Mouse (Mus musculus) heart, embryonic 10.5 days (tissue): ENCODE measurements around the gene A930002H24Rik. TPM values are rescaled to one million over a fixed set of nuclear protein-coding genes. Genes with fewer than 3 reads are reported as not detected.

ENCODE experiments used
- DNase-seq: peaks from one replicate; pipeline ENCODE4 v3.0.0-alpha.2; 2017; ENCODE audit warnings: low spot score
- H3K27ac ChIP-seq: fragments of 300-500 bp; sonication (generic); 2 replicates; pipeline ENCODE4 v1.5.1; 2016; ENCODE audit warnings: mild to moderate bottlenecking
- H3K27me3 ChIP-seq: fragments of 300-500 bp; sonication (generic); 2 replicates; pipeline ENCODE4 v1.6.1; 2016; ENCODE audit warnings: mild to moderate bottlenecking; ENCODE audit not compliant: poor library complexity, insufficient read depth, severe bottlenecking
- H3K36me3 ChIP-seq: fragments of 300-500 bp; sonication (generic); 2 replicates; pipeline ENCODE4 v1.6.1; 2016; ENCODE audit warnings: mild to moderate bottlenecking, moderate library complexity
- H3K4me1 ChIP-seq: fragments of 300-500 bp; sonication (generic); 2 replicates; pipeline ENCODE4 v1.6.1; 2016; ENCODE audit warnings: mild to moderate bottlenecking
- H3K4me3 ChIP-seq: fragments of 300-500 bp; sonication (generic); 2 replicates; pipeline ENCODE4 v1.5.1; 2016; ENCODE audit warnings: mild to moderate bottlenecking, moderate library complexity
- H3K9me3 ChIP-seq: fragments of 300-500 bp; sonication (generic); 2 replicates; pipeline ENCODE4 v1.6.1; 2016; ENCODE audit warnings: mild to moderate bottlenecking, moderate library complexity
- WGBS: fragments of 180-500 bp; shearing (Covaris S2); methylation state at CpG from one replicate; pipeline ENCODE4 v1.1.7; 2016; 5-methylcytosine and 5-hydroxymethylcytosine counted together
- polyA plus RNA-seq: library from polyadenylated mRNA; unstranded; fragments of >200 nt; fragmentation: Nextera tagmentation; extraction: Ambion mirVana; gene quantifications from 2 replicates; pipeline ENCODE4 v1.2.1, GENCODE M21; 2016

Gene A930002H24Rik
- polyA plus RNA-seq = 2.7 TPM in 2 replicates

DNA sequence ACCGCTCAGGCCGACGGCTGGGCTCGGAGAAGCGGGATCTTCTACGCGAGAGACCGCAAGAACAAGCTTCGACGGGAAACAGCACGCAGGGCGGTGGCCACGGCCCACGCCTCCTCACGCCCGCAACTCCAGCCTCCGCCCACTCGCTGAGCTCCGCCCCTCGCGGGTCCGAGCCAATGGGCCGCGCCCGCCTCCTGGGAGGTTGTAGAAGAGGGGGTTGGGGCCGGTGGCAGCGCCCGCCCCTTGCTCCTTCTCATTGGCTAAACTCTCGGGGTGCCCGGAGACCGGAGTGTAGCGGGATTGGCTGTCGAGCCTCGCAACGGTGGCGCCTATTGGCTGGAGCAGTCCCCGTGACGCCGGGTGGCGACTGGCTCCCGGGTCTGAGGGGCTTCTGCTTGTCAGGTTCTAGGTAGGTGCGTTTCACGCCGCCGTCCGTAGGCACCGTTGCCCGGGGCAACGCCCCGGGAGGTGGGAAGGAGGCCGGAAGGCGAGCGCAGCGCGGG, at the start of gene A930002H24Rik:
TSS of gene A930002H24Rik (minus strand) at position 145 of the 503 bp plus-strand sequence.
- WGBS = 0% methylated on average over 54 of the region's 55 CpGs
- Histone ChIP-seq H3K9me3 (no peaks in the 10 kb centered on the region), H3K4me3 (peak within 1 kb of the TSS; percentile 97), H3K36me3 (no peaks in the 10 kb centered on the region), H3K27ac (peak within 1 kb of the TSS; percentile 95), H3K4me1 (peaks cover 24% of the 10 kb centered on the region), H3K27me3 (no peaks in the 10 kb centered on the region)
- peak; percentile 100 for DNase-seq

DNA sequence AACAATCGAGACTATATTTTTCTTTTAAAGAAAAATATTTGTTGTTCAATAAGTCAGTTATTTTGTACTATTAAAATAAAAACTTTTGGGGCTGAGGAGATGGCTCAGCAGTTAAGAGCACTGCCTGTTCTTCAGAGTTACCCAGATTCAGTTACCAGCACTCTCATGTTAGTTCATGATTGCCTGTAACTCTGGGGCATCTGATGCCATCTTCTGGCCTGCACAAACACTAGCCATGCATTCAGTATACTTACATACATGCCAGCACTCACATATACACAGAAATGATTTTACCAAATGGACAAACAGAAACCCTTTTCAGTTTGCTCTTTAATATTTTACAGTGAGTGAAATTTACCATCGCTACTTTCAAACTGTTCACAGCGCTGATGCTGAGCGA, 45.7 kb upstream of the A930002H24Rik start:
- no peak overlapping the region for H3K27ac ChIP-seq
- 90% methylated on average over 4 of the region's 4 CpGs for WGBS
- DNase-seq = no peak

DNA sequence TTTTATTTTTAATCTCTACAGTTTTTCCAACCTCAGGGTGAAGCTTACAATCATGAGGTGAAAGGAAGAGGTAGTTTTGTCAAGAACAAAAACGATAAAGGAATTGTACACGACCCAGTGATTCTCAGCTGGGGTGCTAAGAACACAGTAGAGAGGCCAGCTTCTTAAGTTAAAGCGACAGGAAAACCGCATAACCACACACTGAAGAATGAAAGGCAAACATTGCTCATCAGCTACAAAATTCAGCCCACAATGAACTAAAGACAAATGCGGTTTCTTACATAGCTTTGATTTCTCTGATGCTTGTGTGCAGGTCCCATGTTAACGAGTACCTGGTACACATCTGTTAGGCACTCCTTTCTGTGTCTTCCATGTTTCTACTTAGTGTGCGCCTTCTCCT, 33.5 kb upstream of the A930002H24Rik start:
- DNase-seq = no peak
- Histone ChIP-seq H3K36me3 (0 out of 2 replicates have a peak, but pooled peaks cover 3% of the 10 kb centered on the region), H3K9me3 (no peaks in the 10 kb centered on the region), H3K27ac (no peak overlapping the region), H3K27me3 (no peaks in the 10 kb centered on the region), H3K4me1 (peaks cover 4% of the 10 kb centered on the region; the same call in 1 of the 2 replicates), H3K4me3 (no peak overlapping the region)
- WGBS = 87% methylated on average over 7 of the region's 7 CpGs

More for the DNA sequence above, 45.7 kb upstream of the A930002H24Rik start:
- Histone ChIP-seq H3K4me3 (no peak overlapping the region), H3K4me1 (no peaks in the 10 kb centered on the region), H3K36me3 (peaks cover 13% of the 10 kb centered on the region; the same call in 1 of the 2 replicates), H3K9me3 (no peaks in the 10 kb centered on the region), H3K27me3 (no peaks in the 10 kb centered on the region)

DNA sequence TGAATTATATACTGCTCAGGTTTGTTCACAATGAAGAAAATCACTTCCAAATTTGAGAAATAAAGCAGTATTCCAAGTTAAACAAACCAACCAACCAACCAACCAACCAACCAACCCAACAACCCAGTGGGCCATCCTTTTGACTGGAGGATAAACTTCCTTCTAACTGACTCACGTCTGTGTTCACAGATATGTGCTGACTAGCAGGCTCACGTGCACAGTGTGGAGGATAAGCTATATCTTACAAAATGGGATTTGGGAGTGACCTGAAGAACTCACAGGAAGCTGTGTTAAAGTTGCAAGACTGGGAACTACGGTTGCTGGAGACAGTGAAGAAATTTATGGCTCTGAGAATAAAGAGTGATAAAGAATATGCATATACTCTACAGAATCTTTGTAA, 32.2 kb upstream of the A930002H24Rik start:
- H3K9me3 ChIP-seq = no peaks in the 10 kb centered on the region
- no peak overlapping the region for H3K27ac ChIP-seq
- peaks cover 4% of the 10 kb centered on the region; the same call in 1 of the 2 replicates for H3K4me1 ChIP-seq
- WGBS = 55% methylated on average over 3 of the region's 3 CpGs
- no peaks in the 10 kb centered on the region for H3K27me3 ChIP-seq
- H3K36me3 ChIP-seq = 0 out of 2 replicates have a peak, but pooled peaks cover 3% of the 10 kb centered on the region
- no peak for DNase-seq
- H3K4me3 ChIP-seq = no peak overlapping the region

DNA sequence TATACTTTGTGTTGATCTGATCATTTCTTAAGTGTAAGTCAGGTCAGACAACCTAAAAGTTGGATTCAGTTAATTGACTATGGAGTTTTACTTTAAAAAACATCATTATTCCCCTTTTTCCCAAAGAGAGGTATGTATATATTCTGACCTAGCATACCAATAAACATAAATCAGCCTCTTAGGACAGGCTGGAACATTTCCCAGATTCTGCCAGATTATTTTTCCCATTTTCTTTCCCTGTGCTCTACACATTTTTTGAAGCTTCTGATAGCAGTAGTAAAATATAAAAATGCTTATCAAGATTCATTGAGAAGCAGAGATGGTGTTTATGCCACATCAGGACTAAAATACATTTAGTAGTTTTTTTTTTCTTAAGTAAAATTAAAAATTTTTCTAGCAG, 27.0 kb upstream of the A930002H24Rik start:
- H3K9me3 ChIP-seq = no peaks in the 10 kb centered on the region
- H3K4me1 ChIP-seq = no peaks in the 10 kb centered on the region
- H3K27ac ChIP-seq = no peak overlapping the region
- no peak overlapping the region for H3K4me3 ChIP-seq
- no peaks in the 10 kb centered on the region for H3K36me3 ChIP-seq
- no peak for DNase-seq
- H3K27me3 ChIP-seq = no peaks in the 10 kb centered on the region

DNA sequence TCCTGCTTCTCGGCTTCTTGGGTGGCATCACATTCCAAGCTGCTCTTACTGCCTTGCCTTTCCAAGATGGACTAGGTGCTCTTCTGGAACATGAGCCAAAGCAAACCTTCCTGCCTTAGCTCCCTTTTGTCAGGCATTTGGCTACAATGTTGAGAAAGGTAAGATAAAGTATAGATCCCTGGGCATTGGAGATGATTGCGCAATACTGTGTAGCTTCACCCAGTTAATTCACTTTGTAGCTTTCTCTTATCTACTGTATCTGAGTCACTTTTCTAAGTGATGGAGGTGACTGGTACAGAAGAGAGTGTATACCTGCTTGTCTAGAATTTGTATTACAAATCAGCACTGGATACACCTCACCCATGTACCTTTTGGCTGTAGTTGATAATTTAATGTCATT, 23.4 kb upstream of the A930002H24Rik start:
- no peaks in the 10 kb centered on the region for H3K36me3 ChIP-seq

DNA sequence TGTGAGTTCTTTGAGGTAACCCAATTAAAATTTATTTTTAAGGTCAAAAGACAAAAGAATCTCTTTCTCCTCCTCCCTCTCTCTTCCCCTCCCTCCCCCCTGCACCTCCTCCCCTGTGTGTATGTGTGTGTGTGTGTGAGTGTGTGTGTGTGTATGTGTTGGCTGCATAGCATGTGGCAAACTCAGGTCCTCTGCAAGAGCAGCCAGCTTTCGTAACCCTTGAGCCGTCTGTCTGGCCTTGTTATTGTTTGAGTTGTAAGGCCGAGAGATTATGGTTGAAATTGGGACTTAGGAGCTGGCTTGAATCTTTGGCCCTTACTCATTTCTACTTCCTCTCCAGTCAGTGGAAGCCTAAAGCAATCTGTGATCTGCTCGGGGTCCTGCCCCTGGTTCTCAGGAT, 16.4 kb upstream of the A930002H24Rik start:
- 78% methylated on average over 4 of the region's 4 CpGs for WGBS
- Histone ChIP-seq H3K36me3 (no peaks in the 10 kb centered on the region), H3K4me3 (no peak overlapping the region), H3K27me3 (no peaks in the 10 kb centered on the region), H3K9me3 (no peaks in the 10 kb centered on the region), H3K27ac (no peak overlapping the region), H3K4me1 (no peaks in the 10 kb centered on the region)
- DNase-seq = no peak

More for the DNA sequence above, 23.4 kb upstream of the A930002H24Rik start:
- DNase-seq = no peak
- Histone ChIP-seq H3K4me3 (no peak overlapping the region), H3K4me1 (no peaks in the 10 kb centered on the region), H3K27me3 (no peaks in the 10 kb centered on the region), H3K9me3 (no peaks in the 10 kb centered on the region), H3K27ac (no peak overlapping the region)
- WGBS = 94% methylated on average over 2 of the region's 2 CpGs

DNA sequence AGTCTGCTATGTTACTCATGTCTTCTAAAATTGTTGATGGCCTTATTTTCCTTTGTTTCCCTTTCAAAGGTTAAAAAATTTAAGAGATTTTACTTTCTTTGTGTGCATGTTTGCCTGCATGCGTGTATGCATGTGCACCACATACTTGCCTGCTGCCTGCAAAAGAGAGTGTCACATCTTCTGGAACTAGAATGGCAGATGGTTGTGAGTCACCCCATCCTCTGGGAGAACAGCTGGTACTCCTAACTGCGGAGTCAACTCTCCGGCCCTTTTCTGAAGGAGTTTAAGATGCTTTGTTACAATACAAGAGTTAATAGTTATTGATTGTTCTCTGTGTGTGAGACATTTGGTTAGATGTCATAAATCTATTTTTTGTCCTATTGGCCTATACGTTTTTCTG, 15.3 kb upstream of the A930002H24Rik start:
- Histone ChIP-seq H3K27ac (no peak overlapping the region), H3K4me3 (no peak overlapping the region), H3K36me3 (no peaks in the 10 kb centered on the region), H3K4me1 (no peaks in the 10 kb centered on the region), H3K27me3 (no peaks in the 10 kb centered on the region), H3K9me3 (no peaks in the 10 kb centered on the region)
- DNase-seq = no peak
- 87% methylated on average over 4 of the region's 4 CpGs for whole genome bisulfite sequencing

DNA sequence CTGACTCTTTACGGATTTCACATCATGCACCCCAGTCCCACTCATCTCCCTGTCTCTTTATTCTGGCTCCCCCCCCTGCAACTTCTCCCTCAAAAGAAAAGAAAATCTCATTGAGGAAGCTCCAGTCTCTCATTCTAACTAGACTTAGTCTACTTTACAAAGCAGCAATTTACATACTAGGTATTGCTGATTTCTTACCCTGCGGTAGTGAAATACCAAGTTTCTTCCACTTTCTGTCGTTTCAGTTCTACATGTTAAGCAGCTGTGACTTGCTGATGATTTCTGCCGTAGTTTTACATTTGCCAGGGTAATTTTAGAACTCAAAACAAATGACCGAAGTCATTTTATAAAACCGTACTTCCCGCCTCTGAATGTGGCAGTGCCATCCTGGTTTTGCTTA, 8.2 kb upstream of the A930002H24Rik start:
- H3K4me3 ChIP-seq = no peak overlapping the region
- no peak overlapping the region for H3K27ac ChIP-seq
- no peaks in the 10 kb centered on the region; the same call in 1 of the 2 replicates for H3K36me3 ChIP-seq
- no peaks in the 10 kb centered on the region for H3K4me1 ChIP-seq
- no peaks in the 10 kb centered on the region for H3K9me3 ChIP-seq
- no peaks in the 10 kb centered on the region for H3K27me3 ChIP-seq
- DNase-seq = no peak
- 95% methylated on average over 7 of the region's 7 CpGs for WGBS

DNA sequence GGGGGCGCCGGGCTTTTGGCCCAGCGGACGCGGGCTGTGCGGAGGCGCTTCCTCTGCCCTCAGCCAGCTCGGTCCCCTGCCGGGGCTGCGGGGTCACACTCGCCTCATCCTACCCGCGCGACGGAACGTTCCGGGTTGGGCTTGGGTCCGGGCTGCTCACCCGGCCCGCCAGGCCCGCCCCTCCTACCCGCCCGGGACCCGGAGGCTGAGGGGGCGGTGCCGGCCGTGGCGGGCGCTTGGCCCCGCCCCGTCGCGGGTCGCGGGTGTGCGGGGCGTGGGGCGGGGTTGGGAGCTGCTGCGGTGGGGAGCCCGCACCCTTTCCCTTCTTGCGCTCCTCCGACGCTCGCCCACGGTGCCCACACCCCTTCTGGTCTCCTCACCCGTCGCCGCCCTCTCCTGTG, 580 bp upstream of the A930002H24Rik start:
- peak; percentile 77 for DNase-seq
- Histone ChIP-seq H3K4me1 (peaks cover 24% of the 10 kb centered on the region), H3K36me3 (no peaks in the 10 kb centered on the region), H3K27ac (peak overlapping the region; percentile 95), H3K4me3 (peak overlapping the region; percentile 97), H3K27me3 (no peaks in the 10 kb centered on the region), H3K9me3 (no peaks in the 10 kb centered on the region)
- 0% methylated on average over 37 of the region's 48 CpGs for WGBS

DNA sequence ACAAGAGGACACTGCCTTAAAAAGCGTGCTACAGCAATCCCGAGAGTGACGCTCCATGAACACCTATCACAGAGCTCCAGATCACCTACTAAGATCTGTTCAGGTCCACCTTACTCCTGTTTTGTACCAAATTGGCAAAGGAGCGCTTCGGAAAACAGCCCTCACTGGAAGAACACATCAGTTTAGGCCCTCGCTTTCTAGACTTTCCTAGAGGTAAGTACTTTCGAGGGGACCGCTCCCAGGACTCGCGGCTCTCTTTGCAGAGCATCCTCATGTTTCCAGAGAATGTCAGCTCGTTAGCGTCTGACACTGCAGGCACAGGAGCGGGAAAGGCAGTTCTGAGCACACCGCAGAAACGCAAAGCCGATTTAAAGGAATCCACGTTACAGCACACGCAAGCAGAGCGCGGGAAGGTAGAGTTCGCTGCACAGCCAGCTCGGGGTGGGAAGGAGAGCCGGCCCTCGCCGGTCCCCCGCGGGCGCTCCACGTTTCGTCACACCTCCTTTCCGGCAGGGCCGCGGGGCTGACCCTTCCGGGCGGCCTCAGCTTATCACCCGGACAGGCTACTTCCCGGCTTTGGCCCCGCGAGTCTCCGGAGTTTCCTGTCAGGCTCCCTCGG, 470 bp downstream of the A930002H24Rik start, which contains the start of gene Fer:
TSS of gene Fer (plus strand) at position 51 of the 619 bp plus-strand sequence.
- H3K27me3 ChIP-seq = no peaks in the 10 kb centered on the region
- no peaks in the 10 kb centered on the region for H3K36me3 ChIP-seq
- peak within 1 kb of the TSS; percentile 95 for H3K27ac ChIP-seq
- no peaks in the 10 kb centered on the region for H3K9me3 ChIP-seq
- no peak for DNase-seq
- peaks cover 24% of the 10 kb centered on the region for H3K4me1 ChIP-seq
- H3K4me3 ChIP-seq = peak within 1 kb of the TSS; percentile 97
- under 1% methylated on average over 41 of the region's 41 CpGs for WGBS

DNA sequence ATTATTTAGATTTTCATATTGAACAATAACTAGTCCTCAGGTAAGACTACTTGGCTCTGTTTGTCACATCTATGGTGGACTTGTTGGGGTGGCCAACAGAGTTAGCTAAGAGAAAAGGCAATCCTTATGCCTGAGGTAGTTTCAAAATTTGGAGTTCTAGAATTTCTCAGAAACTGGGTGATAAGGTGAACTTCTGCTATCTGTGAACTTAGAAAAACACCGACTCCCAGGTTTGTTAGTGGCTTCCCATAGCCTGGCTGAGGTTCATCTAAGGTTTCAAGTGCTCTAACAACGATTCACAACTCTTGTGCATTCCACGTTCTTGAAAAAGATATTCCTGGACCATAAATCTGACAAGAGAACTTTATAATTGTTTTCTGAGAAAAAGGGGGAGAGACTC, 1.2 kb downstream of the A930002H24Rik start:
- Histone ChIP-seq H3K27me3 (no peaks in the 10 kb centered on the region), H3K27ac (no peak overlapping the region), H3K9me3 (no peaks in the 10 kb centered on the region), H3K36me3 (no peaks in the 10 kb centered on the region), H3K4me3 (peak overlapping the region; percentile 97), H3K4me1 (peaks cover 24% of the 10 kb centered on the region)
- WGBS = 42% methylated on average over 3 of the region's 3 CpGs
- DNase-seq = no peak

DNA sequence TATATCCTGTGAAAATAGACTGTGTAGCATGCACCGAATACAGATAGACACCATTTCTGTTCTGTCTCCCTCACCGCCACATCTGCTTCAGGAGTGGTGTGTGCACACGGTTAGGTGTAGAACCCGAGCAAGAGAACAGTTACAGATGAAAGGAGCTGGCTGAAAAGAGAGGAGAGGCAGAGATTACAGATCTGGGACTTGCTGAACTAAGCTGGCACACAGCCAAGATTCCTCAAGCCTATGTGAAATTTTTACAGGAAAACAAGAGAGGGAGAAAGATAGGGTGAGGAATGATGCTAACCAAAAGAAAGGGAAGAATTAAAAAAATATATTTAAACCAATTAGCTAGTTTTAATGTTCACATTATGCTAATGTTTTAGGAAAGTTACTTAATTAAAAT, 2.6 kb downstream of the A930002H24Rik start:
- H3K27ac ChIP-seq = no peak overlapping the region
- H3K4me3 ChIP-seq = no peak overlapping the region
- no peaks in the 10 kb centered on the region for H3K36me3 ChIP-seq
- DNase-seq = no peak
- peaks cover 24% of the 10 kb centered on the region for H3K4me1 ChIP-seq
- H3K9me3 ChIP-seq = no peaks in the 10 kb centered on the region
- 43% methylated on average over 4 of the region's 4 CpGs for WGBS
- H3K27me3 ChIP-seq = no peaks in the 10 kb centered on the region
